Mouse (Mus musculus) naive thymus-derived CD4-positive, alpha-beta T cell, adult 2 months (primary cell): ENCODE data around the gene Gtf2ird2.

Experiments
- DNase-seq: peaks from one replicate; pipeline ENCODE4 v3.0.0-alpha.2; 2011; ENCODE audit warnings: low read depth

The Gtf2ird2 gene

GRCm38 (mm10) chr5:134182735-134183134, 1.1 kb upstream of the Gtf2ird2 start:
- DNase-seq: no peak

- no peak for DNase-seq
These were observed 657 bp upstream of the Gtf2ird2 start for GRCm38 (mm10) chr5:134183162-134183561.

- DNase-seq: no peak
These were observed 2.2 kb downstream of the Gtf2ird2 start for GRCm38 (mm10) chr5:134186059-134186458.

- DNase-seq: peak; percentile 92
These were observed 3.3 kb downstream of the Gtf2ird2 start for GRCm38 (mm10) chr5:134186961-134187731.

GRCm38 (mm10) chr5:134188571-134188970, 4.8 kb downstream of the Gtf2ird2 start:
- peak; percentile 70 for DNase-seq

DNA sequence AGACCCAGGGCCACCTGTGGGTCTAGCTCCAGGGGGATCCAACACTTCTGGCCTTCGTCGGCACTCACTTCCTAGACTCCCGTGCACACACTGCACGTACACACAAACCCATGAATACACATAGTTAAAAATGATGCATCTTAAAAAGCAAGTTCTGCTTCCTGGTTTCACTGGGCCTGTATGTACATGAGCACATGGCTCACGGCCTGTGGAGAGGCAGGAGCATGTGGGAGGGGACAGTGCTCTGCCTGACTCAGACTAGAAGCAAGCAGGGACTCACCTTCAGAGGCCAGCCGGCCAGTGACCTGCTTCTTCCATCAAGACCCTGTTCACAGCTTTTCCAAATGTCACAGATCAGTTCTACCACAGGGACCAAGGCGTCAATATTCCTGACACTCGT, 9.8 kb downstream of the Gtf2ird2 start:
- DNase-seq: no peak

- DNase-seq: peak; percentile 22
These were observed 22.9 kb downstream of the Gtf2ird2 start for GRCm38 (mm10) chr5:134206721-134207120.

DNA sequence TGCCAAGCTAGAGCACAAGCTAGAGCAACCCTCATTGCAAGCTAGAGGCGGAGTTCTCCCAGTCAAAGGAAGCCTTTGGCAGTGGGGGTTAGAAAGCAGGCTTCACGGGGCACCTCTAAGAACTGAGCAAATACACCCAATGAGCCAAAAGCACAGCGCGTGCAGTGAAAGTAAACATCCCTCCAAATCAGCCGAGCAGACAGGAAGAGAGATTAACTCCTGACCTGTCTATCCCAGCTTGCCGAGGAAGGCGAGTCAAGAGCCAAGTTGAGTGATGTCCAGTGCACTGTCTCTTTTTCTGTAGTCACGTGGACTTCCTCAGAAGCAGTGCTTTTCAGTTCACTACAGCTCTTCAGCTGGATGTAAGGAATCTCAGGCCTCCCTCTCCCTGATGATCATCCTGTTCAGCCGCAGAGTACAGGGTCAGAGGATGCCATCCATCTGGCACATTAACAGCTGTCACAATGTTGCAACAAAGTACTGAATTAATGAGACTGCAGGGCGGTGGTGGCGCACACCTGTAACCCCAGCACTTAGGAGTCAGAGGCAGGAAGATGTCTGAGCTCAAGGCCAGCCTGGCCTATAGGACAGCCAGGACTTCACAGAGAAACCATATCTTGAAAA, 26.2 kb downstream of the Gtf2ird2 start:
- no peak for DNase-seq

DNA sequence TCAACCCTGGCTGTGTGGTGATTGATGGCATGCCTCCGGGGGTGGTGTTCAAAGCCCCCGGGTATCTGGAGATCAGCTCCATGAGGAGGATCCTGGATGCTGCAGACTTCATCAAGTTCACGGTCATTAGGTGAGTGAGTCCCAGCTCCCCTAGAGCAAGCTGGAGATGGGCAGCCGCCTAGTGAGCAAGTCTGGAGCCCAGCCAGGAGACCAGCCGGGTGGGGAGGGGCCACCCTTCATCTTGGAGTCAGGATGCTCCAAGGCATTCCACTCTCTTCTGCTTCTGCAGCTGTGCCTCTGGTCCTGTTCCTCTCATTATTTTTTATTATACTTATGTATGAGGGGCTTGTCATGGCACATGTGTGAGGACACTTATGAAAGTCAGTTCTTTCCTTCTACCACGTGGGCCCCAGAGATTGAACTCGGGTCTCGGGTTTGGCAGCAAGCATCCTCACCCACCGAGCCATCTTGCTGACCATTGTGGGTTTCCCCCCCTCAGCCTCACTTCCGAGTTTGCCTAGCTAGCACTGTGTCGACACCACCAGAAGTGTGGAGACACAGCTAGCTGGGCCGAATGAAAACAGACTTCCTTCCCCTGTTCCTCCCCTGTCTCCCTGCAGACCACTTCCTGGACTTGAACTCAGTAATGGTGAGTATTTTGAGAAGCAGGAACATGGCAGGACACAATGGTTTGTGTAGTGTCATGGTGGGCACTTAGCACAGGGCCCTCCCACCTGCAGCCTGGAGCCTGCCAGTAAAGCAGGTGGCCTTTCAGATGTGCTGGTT, 30.4 kb downstream of the Gtf2ird2 start:
- DNase-seq: peak; percentile 31

- DNase-seq: no peak
These were observed 34.1 kb downstream of the Gtf2ird2 start for GRCm38 (mm10) chr5:134217900-134218299.

- DNase-seq: no peak
These were observed 37.5 kb downstream of the Gtf2ird2 start for GRCm38 (mm10) chr5:134221278-134221677.

DNA sequence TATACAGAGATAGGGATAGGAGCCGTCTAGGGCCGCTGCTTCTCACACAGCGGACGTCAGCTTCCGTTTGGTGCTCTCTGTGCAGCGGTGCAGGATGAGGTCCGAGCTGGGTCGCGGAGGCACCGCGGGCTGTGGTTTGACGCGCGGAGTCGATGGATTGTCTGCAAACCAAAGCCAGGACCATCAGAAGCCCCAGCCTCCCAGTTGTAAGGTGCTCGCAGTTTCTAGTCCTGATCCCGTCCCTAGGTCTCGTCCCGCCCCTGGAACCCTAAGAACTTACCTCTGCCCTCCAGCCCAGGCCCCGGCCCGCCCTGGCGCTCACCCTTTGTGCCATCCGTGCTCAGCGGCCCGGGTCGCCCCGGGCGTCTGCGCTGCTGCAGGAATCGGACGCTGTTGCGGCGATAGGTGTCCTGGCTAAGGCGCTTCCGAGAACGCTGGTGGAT, 37.9 kb downstream of the Gtf2ird2 start:
- peak; percentile 42 for DNase-seq

- peak; percentile 20 for DNase-seq
These were observed 41.5 kb downstream of the Gtf2ird2 start for GRCm38 (mm10) chr5:134225110-134225901.

DNA sequence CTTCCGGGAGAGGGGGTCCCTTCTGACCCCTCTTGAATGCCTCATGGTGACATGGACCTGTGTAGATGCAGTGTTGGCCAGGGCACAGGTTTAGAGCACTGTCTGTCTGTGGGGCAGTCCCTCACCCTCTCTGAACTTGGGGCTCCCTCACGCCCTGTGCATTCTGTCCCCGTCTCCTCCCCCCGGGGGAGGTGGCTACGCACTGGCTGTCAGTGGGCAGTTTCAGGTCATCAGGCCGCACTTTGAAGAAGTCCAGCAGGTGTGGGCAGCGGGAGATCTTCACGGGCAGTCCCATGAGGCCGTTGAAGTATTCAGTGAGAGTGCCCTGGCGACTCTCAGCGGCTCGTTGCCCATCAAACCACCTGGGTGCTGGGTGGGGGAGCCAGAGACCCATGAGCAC, 43.1 kb downstream of the Gtf2ird2 start:
- DNase-seq: peak; percentile 22

- peak; percentile 85 for DNase-seq
These were observed 43.9 kb downstream of the Gtf2ird2 start for GRCm38 (mm10) chr5:134227574-134228248.

GRCm38 (mm10) chr5:134228249-134228638, 44.4 kb downstream of the Gtf2ird2 start:
- DNase-seq: no peak

GRCm38 (mm10) chr5:134229391-134229790, 45.6 kb downstream of the Gtf2ird2 start, which contains the start of gene Ncf1:
Gene Ncf1, minus strand, starts transcription at chr5:134229625.
- DNase-seq: peak; percentile 54

DNA sequence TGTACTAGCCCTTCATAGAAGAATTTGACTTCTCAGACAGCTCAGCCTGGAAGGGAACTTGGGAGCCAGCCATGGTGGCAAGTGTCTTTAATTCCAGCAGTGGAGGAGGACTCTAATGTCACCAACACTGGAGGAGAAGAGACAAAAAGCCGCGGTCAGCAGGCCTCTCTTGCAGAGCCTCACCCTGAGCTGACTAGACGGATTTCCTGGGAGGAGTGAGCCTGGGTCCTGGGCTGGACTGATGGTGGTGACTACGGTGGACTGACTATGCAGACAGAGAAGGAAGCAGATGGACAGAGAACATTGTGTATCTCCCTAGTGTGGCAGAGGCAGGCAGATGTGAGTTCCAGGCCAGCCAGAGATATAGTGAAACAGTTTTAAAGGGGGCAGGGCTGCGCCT, 47.6 kb downstream of the Gtf2ird2 start:
- DNase-seq: no peak

DNA sequence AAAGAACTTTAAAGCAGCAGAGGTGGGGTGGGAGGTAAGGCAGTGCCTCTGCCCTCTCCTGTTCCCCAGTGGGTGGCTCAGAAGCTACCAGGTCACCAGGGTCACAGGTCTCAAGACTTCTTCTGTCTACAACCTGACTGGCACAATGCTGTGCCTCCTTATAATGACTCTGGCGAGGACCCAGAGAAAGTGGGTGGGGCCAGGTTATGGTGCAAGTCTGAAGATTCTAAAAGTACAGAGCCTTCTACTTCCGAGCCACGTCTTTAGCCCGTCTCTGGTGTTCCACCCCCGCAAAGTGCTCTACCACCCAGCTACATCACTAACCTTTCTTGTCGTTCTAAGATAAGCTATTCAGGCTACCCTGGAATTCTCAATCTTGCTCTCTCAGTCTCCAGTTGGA, 48.3 kb downstream of the Gtf2ird2 start:
- peak; percentile 88 for DNase-seq

DNA sequence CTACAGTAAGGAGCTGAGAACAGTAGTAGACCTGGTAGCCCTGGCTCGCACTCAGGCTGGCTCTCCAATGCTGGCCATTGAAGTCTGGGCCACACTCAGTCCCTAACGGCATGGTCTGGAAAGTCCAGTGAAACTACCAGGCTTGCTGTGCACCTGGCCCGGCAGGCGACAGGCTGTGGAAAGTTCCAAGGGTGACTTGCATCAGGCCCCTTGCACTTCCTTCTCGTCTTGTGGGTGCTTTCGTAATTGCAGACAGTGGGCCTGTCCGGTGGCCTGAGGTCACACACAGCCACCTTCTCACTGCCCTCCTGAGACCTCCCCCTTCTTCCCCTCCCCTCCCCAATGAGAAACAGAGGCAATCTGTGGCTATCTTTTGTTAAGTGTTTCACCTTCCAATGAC, 48.7 kb downstream of the Gtf2ird2 start:
- DNase-seq: peak; percentile 62

DNA sequence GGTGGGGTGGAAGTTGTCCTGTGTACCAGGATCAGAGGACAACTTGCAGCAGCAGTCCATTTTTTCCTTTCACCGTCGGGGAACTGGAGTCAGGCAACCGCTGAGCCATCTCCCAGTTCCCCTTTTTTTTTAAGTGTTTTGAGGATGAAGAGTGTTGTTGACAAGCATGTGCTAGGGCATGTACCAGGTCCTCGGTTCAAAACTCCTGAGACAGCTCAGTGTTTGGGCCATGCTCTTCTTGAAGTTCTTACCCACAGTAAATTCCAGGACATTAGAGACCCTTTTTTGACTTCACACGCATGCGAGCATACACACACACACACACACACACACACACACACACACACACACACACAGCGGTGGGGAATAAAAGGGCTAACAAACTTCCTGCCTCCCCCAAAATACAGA, 49.4 kb downstream of the Gtf2ird2 start:
- peak; percentile 60 for DNase-seq
